Mouse (Mus musculus) adipocyte (in vitro differentiated cells): Measurements from ENCODE around the gene Greb1.
"Not testable (repeated sequence)": the region's sequence is repeated elsewhere in the genome, so short reads cannot be mapped to it uniquely, and the experiment has no call there.

Source experiments
- DNase-seq: peaks from one replicate; pipeline ENCODE4 v3.0.0-alpha.2; 2016; ENCODE audit warnings: low spot score

The Greb1 gene

GRCm38 (mm10) chr12:16763649-16764422, 36.9 kb downstream of the Greb1 start:
- DNase-seq, result no peak

- DNase-seq, result no peak
Observed at GRCm38 (mm10) chr12:16761461-16761860, 39.2 kb downstream of the Greb1 start.

GRCm38 (mm10) chr12:16760246-16760645, 40.4 kb downstream of the Greb1 start:
- no peak for DNase-seq

GRCm38 (mm10) chr12:16754311-16754710, 46.4 kb downstream of the Greb1 start:
- DNase-seq, result peak; percentile 40

- no peak for DNase-seq
Observed at GRCm38 (mm10) chr12:16753555-16753954, 47.1 kb downstream of the Greb1 start.

GRCm38 (mm10) chr12:16753110-16753509, 47.6 kb downstream of the Greb1 start:
- no peak for DNase-seq

GRCm38 (mm10) chr12:16752236-16752840, 48.3 kb downstream of the Greb1 start:
- DNase-seq, result no peak

- no peak for DNase-seq
Observed at GRCm38 (mm10) chr12:16751609-16752008, 49.1 kb downstream of the Greb1 start.

- DNase-seq, result no peak
Observed at GRCm38 (mm10) chr12:16740059-16740458, 60.6 kb downstream of the Greb1 start.

- no peak for DNase-seq
Observed at GRCm38 (mm10) chr12:16737266-16737665, 63.4 kb downstream of the Greb1 start.

- no peak for DNase-seq
Observed at GRCm38 (mm10) chr12:16734698-16735097, 66.0 kb downstream of the Greb1 start.

GRCm38 (mm10) chr12:16734009-16734408, 66.7 kb downstream of the Greb1 start:
- DNase-seq, result no peak

GRCm38 (mm10) chr12:16731121-16731741, 69.5 kb downstream of the Greb1 start:
- DNase-seq, result peak; percentile 56

- DNase-seq, result no peak
Observed at GRCm38 (mm10) chr12:16730196-16730595, 70.5 kb downstream of the Greb1 start.

- DNase-seq, result no peak
Observed at GRCm38 (mm10) chr12:16728221-16728620, 72.5 kb downstream of the Greb1 start.

GRCm38 (mm10) chr12:16726229-16726628, 74.5 kb downstream of the Greb1 start:
- no peak for DNase-seq

- DNase-seq, result no peak
Observed at GRCm38 (mm10) chr12:16723601-16724000, 77.1 kb downstream of the Greb1 start.

GRCm38 (mm10) chr12:16718660-16719315, 81.9 kb downstream of the Greb1 start:
- DNase-seq, result peak; percentile 89

GRCm38 (mm10) chr12:16717653-16718052, 83.0 kb downstream of the Greb1 start:
- DNase-seq, result peak; percentile 55

GRCm38 (mm10) chr12:16714616-16715015, 86.1 kb downstream of the Greb1 start:
- DNase-seq, result no peak

- no peak for DNase-seq
Observed at GRCm38 (mm10) chr12:16698691-16699090, 102.0 kb downstream of the Greb1 start.

GRCm38 (mm10) chr12:16696146-16696545, 104.5 kb downstream of the Greb1 start:
- DNase-seq, result no peak

- DNase-seq, result not testable (repeated sequence)
Observed at GRCm38 (mm10) chr12:16695252-16695651, 105.4 kb downstream of the Greb1 start.
